15 mouse cellular contexts compared by ENCODE assay signal in the genomic region with DNA sequence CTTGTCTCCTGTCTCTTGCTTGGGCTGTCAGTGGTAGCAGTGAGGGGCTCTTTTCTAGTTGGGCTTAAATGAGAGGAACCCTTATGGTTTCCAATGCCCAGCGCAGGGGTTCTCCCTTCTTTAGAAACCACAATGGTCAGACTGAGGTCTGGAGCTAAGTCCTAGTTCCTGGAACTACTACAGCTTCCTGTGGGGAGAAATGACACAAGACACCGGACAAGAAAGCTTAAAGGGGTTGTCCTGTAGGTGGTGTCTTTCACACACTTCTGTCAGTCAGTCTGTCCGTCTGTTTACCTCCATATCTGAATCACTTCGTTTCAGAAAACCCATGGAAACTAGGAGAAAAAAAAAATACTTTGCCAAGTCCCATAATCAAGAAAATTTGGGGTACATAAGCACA.
DNase-seq lines count a peak whose midpoint lies in the region; ATAC-seq and TF ChIP-seq lines count a peak whose summit lies in the region.
"Had no signal": no experiment of that assay in that cellular context is flagged by ENCODE, and none has a peak within 500 bp of the region (broad histone marks: within the 10 kb centered on the region; RNA-seq: fewer than 3 reads in every experiment).

No protein-coding gene starts in this region.

- H3K9me3 ChIP-seq in kidney, postnatal 0 days (replicated peaks; ENCODE audit: low read length), result no peaks in the 10 kb centered on the region
- H3K9me3 ChIP-seq in neural tube, embryonic 13.5 days, result no peaks in the 10 kb centered on the region
- no peaks in the 10 kb centered on the region for H3K9me3 ChIP-seq in midbrain, embryonic 14.5 days (ENCODE audit: control insufficient read depth, low read length)
- H3K9me3 ChIP-seq: embryonic facial prominence, embryonic 12.5 days; limb, embryonic 15.5 days; midbrain, embryonic 15.5 days; neural tube, embryonic 12.5 days had no signal

- peak; percentile 42; the same call in 1 of the 2 replicates for TF ChIP-seq CTCF in gastrocnemius, adult 2 months (IDR thresholded peaks at IDR 0.05)
- TF ChIP-seq CTCF in kidney, postnatal 0 days (IDR thresholded peaks at IDR 0.05; ENCODE audit: low read depth), result 0 out of 2 replicates have a peak, but pooled peaks have one; percentile 4

- intact Hi-C loops in gastrocnemius, adult 2 months (cut with DNase I), result loop anchor here (10.0 kb wide), 1 partner anchor 359 kb away; no protein-coding TSS in a partner anchor
- intact Hi-C loops in gastrocnemius, postnatal 36 days (cut with DNase I), result no loop called here

- ATAC-seq in kidney, postnatal 0 days (replicated peaks; ENCODE audit: low FRiP score, low read depth), result no peak
- ATAC-seq in neural tube, embryonic 13.5 days (ENCODE audit: low read depth), result no peak
- ATAC-seq in midbrain, embryonic 14.5 days (ENCODE audit: low FRiP score, low TSS enrichment), result no peak
- ATAC-seq: midbrain, embryonic 15.5 days had no signal

- H3K4me2 ChIP-seq in kidney, postnatal 0 days (ENCODE audit: low read length), result no peak overlapping the region
- no peak overlapping the region for H3K4me2 ChIP-seq in neural tube, embryonic 13.5 days
- H3K4me2 ChIP-seq in midbrain, embryonic 14.5 days (ENCODE audit: low read length), result no peak overlapping the region
- H3K4me2 ChIP-seq: embryonic facial prominence, embryonic 12.5 days; limb, embryonic 15.5 days; midbrain, embryonic 15.5 days; neural tube, embryonic 12.5 days had no signal

- H3K4me1 ChIP-seq in kidney, postnatal 0 days (replicated peaks; ENCODE audit: insufficient read depth, low read length), result peaks cover 8% of the 10 kb centered on the region
- H3K4me1 ChIP-seq in neural tube, embryonic 13.5 days (replicated peaks), result peaks cover 53% of the 10 kb centered on the region
- H3K4me1 ChIP-seq in midbrain, embryonic 14.5 days (ENCODE audit: control insufficient read depth, insufficient read depth, low read length), result 0 out of 2 replicates have a peak, but pooled peaks cover 4% of the 10 kb centered on the region

- no peaks in the 10 kb centered on the region for H3K27me3 ChIP-seq in kidney, postnatal 0 days (ENCODE audit: insufficient read depth, low read length)
- no peaks in the 10 kb centered on the region for H3K27me3 ChIP-seq in neural tube, embryonic 13.5 days
- no peaks in the 10 kb centered on the region for H3K27me3 ChIP-seq in midbrain, embryonic 14.5 days (ENCODE audit: control insufficient read depth, insufficient read depth, low read length)
- H3K27me3 ChIP-seq: embryonic facial prominence, embryonic 12.5 days; limb, embryonic 15.5 days; midbrain, embryonic 15.5 days; neural tube, embryonic 12.5 days had no signal

- no peaks in the 10 kb centered on the region for H3K36me3 ChIP-seq in kidney, postnatal 0 days (ENCODE audit: insufficient read depth, low read length)
- H3K36me3 ChIP-seq in neural tube, embryonic 13.5 days, result no peaks in the 10 kb centered on the region
- H3K36me3 ChIP-seq in midbrain, embryonic 14.5 days (ENCODE audit: control insufficient read depth, insufficient read depth, low read length), result no peaks in the 10 kb centered on the region
- H3K36me3 ChIP-seq: embryonic facial prominence, embryonic 12.5 days; limb, embryonic 15.5 days; midbrain, embryonic 15.5 days; neural tube, embryonic 12.5 days had no signal

- WGBS in kidney, postnatal 0 days, result 65% methylated on average over 4 of the region's 4 CpGs
- 83% methylated on average over 4 of the region's 4 CpGs for WGBS in neural tube, embryonic 13.5 days
- 83% methylated on average over 4 of the region's 4 CpGs for WGBS in midbrain, embryonic 14.5 days

- H3K27ac ChIP-seq in gastrocnemius, adult 2 months, result no peak overlapping the region
- no peak overlapping the region for H3K27ac ChIP-seq in kidney, postnatal 0 days
- H3K27ac ChIP-seq in neural tube, embryonic 13.5 days (replicated peaks), result peak overlapping the region; percentile 20; the same call in 1 of the 2 replicates
- no peak overlapping the region for H3K27ac ChIP-seq in midbrain, embryonic 14.5 days (replicated peaks; ENCODE audit: low read depth, low read length)
- H3K27ac ChIP-seq: embryonic facial prominence, embryonic 12.5 days; limb, embryonic 15.5 days; neural tube, embryonic 12.5 days had no signal

- peak overlapping the region; percentile 9; the same call in 1 of the 2 replicates for H3K4me3 ChIP-seq in gastrocnemius, adult 2 months
- no peak overlapping the region for H3K4me3 ChIP-seq in kidney, postnatal 0 days (replicated peaks; ENCODE audit: low read depth, low read length)
- no peak overlapping the region for H3K4me3 ChIP-seq in neural tube, embryonic 13.5 days
- H3K4me3 ChIP-seq in midbrain, embryonic 14.5 days (replicated peaks; ENCODE audit: low read depth, low read length), result no peak overlapping the region
- H3K4me3 ChIP-seq: embryonic facial prominence, embryonic 12.5 days; limb, embryonic 15.5 days; midbrain, embryonic 15.5 days; neural tube, embryonic 12.5 days had no signal

- no peak overlapping the region for H3K9ac ChIP-seq in kidney, postnatal 0 days (ENCODE audit: low read depth, low read length)
- H3K9ac ChIP-seq in neural tube, embryonic 13.5 days, result no peak overlapping the region
- no peak overlapping the region for H3K9ac ChIP-seq in midbrain, embryonic 14.5 days (replicated peaks; ENCODE audit: low read length)
- H3K9ac ChIP-seq: embryonic facial prominence, embryonic 12.5 days; forebrain, postnatal 0 days; limb, embryonic 15.5 days; midbrain, embryonic 15.5 days; neural tube, embryonic 12.5 days had no signal

- DNase-seq in gastrocnemius, adult 2 months, result no peak
- DNase-seq in gastrocnemius, postnatal 36 days, result no peak
- DNase-seq in kidney, postnatal 0 days (ENCODE audit: low spot score), result no peak
- DNase-seq in kidney, postnatal 4 days, result no peak
- DNase-seq in neural tube, embryonic 10.5 days (ENCODE audit: extremely low spot score, low spot score), result no peak
- no peak for DNase-seq in thymus, postnatal 0 days (ENCODE audit: low spot score)
- DNase-seq in midbrain, embryonic 14.5 days, result no peak
- DNase-seq: cerebellum, adult 11-12 months; kidney, adult 9 months had no signal
